Comparison of ENCODE assay signal across 15 mouse cellular contexts in genomic region chr11:116521143-116521542, GRCm38 (mm10). TPM values are rescaled to one million over a fixed set of nuclear protein-coding genes. Genes with fewer than 3 reads are reported as not detected.
DNase-seq lines count a peak whose midpoint lies in the region; TF ChIP-seq lines count a peak whose summit lies in the region.
"Had no signal": no experiment of that assay in that cellular context is flagged by ENCODE, and none has a peak within 500 bp of the region (broad histone marks: within the 10 kb centered on the region; RNA-seq: fewer than 3 reads in every experiment).

No protein-coding gene starts in this region.

- no peak overlapping the region for H3K4me3 ChIP-seq in CH12.LX (replicated peaks in 1 of 3; ENCODE audit: low read depth in 2 of 3, low read length in 2 of 3, poor library complexity in 1 of 3)
- H3K4me3 ChIP-seq: erythroblast, embryonic 14.5 days; intestine, embryonic 15.5 days; limb, embryonic 13.5 days; midbrain, embryonic 10.5 days had no signal

- H3K27me3 ChIP-seq in CH12.LX (replicated peaks) = peaks cover 16% of the 10 kb centered on the region
- H3K27me3 ChIP-seq: intestine, embryonic 15.5 days had no signal

- dilution Hi-C loops in CH12.LX (cut with MboI; ENCODE audit: extremely low pct_ligation_motif_present, extremely low pct_unique_long_range_greater_than_20kb, low sequenced_read_pairs) = no loop called here

- peaks cover 0 to 20% of the 10 kb centered on the region in 2 experiments; a peak in 2 of 4 replicates for H3K4me1 ChIP-seq in CH12.LX (ENCODE audit: control insufficient read depth in 1 of 2, insufficient read depth in 2 of 2)

- H3K9ac ChIP-seq in CH12.LX (ENCODE audit: insufficient read depth, low read depth) = no peak overlapping the region
- H3K9ac ChIP-seq: intestine, embryonic 15.5 days; limb, embryonic 13.5 days had no signal

- H3K79me2 ChIP-seq in CH12.LX (replicated peaks; ENCODE audit: control insufficient read depth, extremely low read depth, insufficient read depth, poor library complexity, severe bottlenecking) = no peaks in the 10 kb centered on the region

- peak; percentile 49 for DNase-seq in kidney, postnatal 10 days
- no peak for DNase-seq in kidney, adult 8-10 months
- peak; percentile 45 for DNase-seq in CH12.LX (ENCODE audit: extremely low read depth)
- peak; percentile 70 for DNase-seq in c-Kit-positive CD71-positive TER-119-positive erythroid progenitor cells, embryonic 14.5 days (ENCODE audit: low spot score)
- peak; percentile 59 for DNase-seq in lung, postnatal 10 days
- no peak for DNase-seq in embryo, embryonic 10 days (ENCODE audit: low spot score)
- no peak for DNase-seq in left cerebral cortex, adult 8-10 months (ENCODE audit: low spot score in 2 of 2)
- DNase-seq in thymus, postnatal 14 days = no peak
- DNase-seq: heart, adult 11 months had no signal

- H3K4me2 ChIP-seq in CH12.LX (ENCODE audit: insufficient read depth, low read depth, poor library complexity, severe bottlenecking) = no peak overlapping the region
- H3K4me2 ChIP-seq: intestine, embryonic 15.5 days; limb, embryonic 13.5 days had no signal

- no peak for TF ChIP-seq RAD21 in CH12.LX (IDR thresholded peaks at IDR 0.05; ENCODE audit: low read depth, low read length)

- H3K9me3 ChIP-seq in CH12.LX (replicated peaks; ENCODE audit: low read length) = no peaks in the 10 kb centered on the region
- H3K9me3 ChIP-seq: intestine, embryonic 15.5 days; limb, embryonic 13.5 days; midbrain, embryonic 10.5 days had no signal

- no peak overlapping the region for H3K27ac ChIP-seq in CH12.LX (ENCODE audit: insufficient read depth, low read depth)
- H3K27ac ChIP-seq: intestine, embryonic 15.5 days; limb, embryonic 13.5 days; midbrain, embryonic 10.5 days had no signal

- TF ChIP-seq EP300 in CH12.LX (IDR thresholded peaks at IDR 0.05; ENCODE audit: low read length) = no peak

- TF ChIP-seq CTCF in CH12.LX (conservative IDR thresholded peaks at IDR 0.05 in 1 of 2, IDR thresholded peaks at IDR 0.05 in 1 of 2; ENCODE audit: low read depth in 2 of 2, low read length in 2 of 2) = no peak

- no peaks in the 10 kb centered on the region for H3K36me3 ChIP-seq in CH12.LX (replicated peaks in 1 of 2; ENCODE audit: control insufficient read depth in 1 of 2, insufficient read depth in 1 of 2, low read length in 1 of 2)
- H3K36me3 ChIP-seq: intestine, embryonic 15.5 days; limb, embryonic 13.5 days; midbrain, embryonic 10.5 days had no signal

- no peak for TF ChIP-seq POLR2A in CH12.LX (IDR thresholded peaks at IDR 0.05; ENCODE audit: low read depth, low read length)

- in situ Hi-C loops in CH12.LX (cut with MboI; ENCODE audit: low pct_ligation_motif_present, low pct_unique_long_range_greater_than_20kb, low sequenced_read_pairs) = no loop called here

TF ChIP-seq in CH12.LX, 34 proteins besides CTCF, POLR2A, EP300 and RAD21:
- no peak for TF ChIP-seq ZNF384 (IDR thresholded peaks at IDR 0.05; ENCODE audit: low read depth, low read length)
- no peak for TF ChIP-seq NRF1 (IDR thresholded peaks at IDR 0.05; ENCODE audit: low read depth, low read length)
- no peak for TF ChIP-seq GABPA (IDR thresholded peaks at IDR 0.05; ENCODE audit: insufficient replicate concordance, low read depth, low read length)
- TF ChIP-seq BHLHE40 (IDR thresholded peaks at IDR 0.05; ENCODE audit: low read depth, low read length) = no peak
- no peak for TF ChIP-seq JUN (IDR thresholded peaks at IDR 0.05; ENCODE audit: insufficient read depth, low read depth, low read length)
- no peak for TF ChIP-seq ZC3H11A (IDR thresholded peaks at IDR 0.05; ENCODE audit: low read depth, low read length)
- TF ChIP-seq PAX5 (IDR thresholded peaks at IDR 0.05; ENCODE audit: low read length) = no peak
- TF ChIP-seq MEF2A (IDR thresholded peaks at IDR 0.05; ENCODE audit: borderline replicate concordance, low read depth, low read length) = no peak
- TF ChIP-seq SMC3 (IDR thresholded peaks at IDR 0.05; ENCODE audit: low read depth, low read length) = no peak
- no peak for TF ChIP-seq ELF1 (IDR thresholded peaks at IDR 0.05; ENCODE audit: low read depth, low read length)
- TF ChIP-seq UBTF (IDR thresholded peaks at IDR 0.05; ENCODE audit: low read depth, low read length) = no peak
- no peak for TF ChIP-seq USF1 (IDR thresholded peaks at IDR 0.05; ENCODE audit: low read depth, low read length)
- no peak for TF ChIP-seq ETS1 (conservative IDR thresholded peaks at IDR 0.05; ENCODE audit: low read depth, low read length)
- TF ChIP-seq CHD2 (IDR thresholded peaks at IDR 0.05; ENCODE audit: low read length) = no peak
- no peak for TF ChIP-seq ZKSCAN1 (IDR thresholded peaks at IDR 0.05; ENCODE audit: borderline replicate concordance, low read depth, low read length)
- TF ChIP-seq MAX (IDR thresholded peaks at IDR 0.05; ENCODE audit: low read length) = no peak
- TF ChIP-seq USF2 (conservative IDR thresholded peaks at IDR 0.05; ENCODE audit: low read depth, low read length) = no peak

RNA-seq across cellular contexts. Expression of gene Sphk1, which starts 9.6 kb away (rescaled TPM):
- total RNA-seq in CH12.LX (2012; rRNA removed) (0.84 and 2.1 TPM in 2 replicates), CH12.LX (2014; rRNA removed) (0.20 and 0.89 TPM in 2 replicates)
- polyA plus RNA-seq in CH12.LX (2012; ENCODE audit: insufficient read length, low read depth) = 0.26 and 0.50 TPM in 2 replicates
- 1 to 10 TPM; 5.6 to 7.2 (median 6.3) TPM for total RNA-seq in left cerebral cortex, adult 8-10 months (2022)

RNA-seq across cellular contexts. Expression of gene Prpsap1, which starts 27.1 kb away (rescaled TPM):
- total RNA-seq in CH12.LX (2012; rRNA removed) (114 and 118 TPM in 2 replicates), CH12.LX (2014; rRNA removed) (79.8 and 93.5 TPM in 2 replicates)
- 112 and 114 TPM in 2 replicates for polyA plus RNA-seq in CH12.LX (2012; ENCODE audit: insufficient read length, low read depth)
- 10 to 100 TPM; 67.8 to 78.4 (median 74.9) TPM for total RNA-seq in left cerebral cortex, adult 8-10 months (2022)

RNA-seq across cellular contexts. Expression of gene Qrich2, which starts 55.1 kb away (rescaled TPM):
- total RNA-seq in CH12.LX (2012; rRNA removed) (0.13 and 0.38 TPM in 2 replicates), CH12.LX (2014; rRNA removed) (0.23 and 0.32 TPM in 2 replicates)
- polyA plus RNA-seq in CH12.LX (2012; ENCODE audit: insufficient read length, low read depth) = 0.29 and 0.37 TPM in 2 replicates
- total RNA-seq in left cerebral cortex, adult 8-10 months (2022) = not detected
- total RNA-seq: heart, postnatal 25 days; layer of hippocampus, postnatal 25 days had no signal
- polyA plus RNA-seq: erythroblast, embryonic 14.5 days had no signal

Comparison
In these comparisons a context has a peak if more than half of its experiments do, and no peak if none do; other contexts are left out.
1. DNase-seq: peak in kidney, postnatal 10 days (single experiment), CH12.LX (single experiment), c-Kit-positive CD71-positive TER-119-positive erythroid progenitor cells, embryonic 14.5 days (single experiment) and lung, postnatal 10 days (single experiment); none in kidney, adult 8-10 months (0 of 2), embryo, embryonic 10 days (single experiment), left cerebral cortex, adult 8-10 months (0 of 2) and thymus, postnatal 14 days (single experiment).